Mouse (Mus musculus): Measurements from ENCODE around the gene Eef1a1.
"Not testable (repeated sequence)": the region's sequence is repeated elsewhere in the genome, so short reads cannot be mapped to it uniquely, and the experiment has no call there.

The Eef1a1 gene

DNA sequence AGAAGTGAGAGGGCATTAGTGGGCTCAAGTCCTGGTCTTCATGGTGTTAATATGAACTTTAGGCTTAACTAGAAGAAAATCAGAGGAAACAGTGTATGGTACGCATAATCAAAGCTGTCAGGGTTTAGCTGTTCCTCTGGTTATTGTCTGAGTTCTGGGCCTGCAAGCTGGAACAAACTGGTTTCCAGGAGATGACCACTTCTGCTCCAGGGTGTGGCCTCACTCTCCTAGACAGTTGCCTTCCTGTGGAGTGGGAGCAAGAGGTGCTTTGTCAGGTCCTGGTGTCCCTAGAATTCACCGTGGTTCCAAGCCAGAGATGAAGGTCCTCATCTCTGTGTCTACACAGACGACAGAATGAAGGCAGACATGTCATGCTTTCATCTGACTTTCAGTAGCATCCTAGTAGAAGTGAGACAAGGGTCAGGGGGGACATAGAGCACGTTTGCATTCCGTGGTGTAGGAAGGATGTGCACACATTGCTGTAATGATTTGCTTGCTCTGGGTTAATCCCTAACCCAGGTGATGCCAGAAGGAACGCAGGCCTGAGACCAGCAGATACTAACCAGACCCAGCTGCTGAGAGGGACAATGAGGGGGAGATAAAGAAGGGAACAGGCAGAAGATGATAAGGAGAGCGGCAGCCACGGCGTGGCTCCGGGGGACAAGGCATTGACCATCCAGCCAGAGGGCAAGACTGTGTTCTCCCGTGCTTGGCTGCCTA is 17.2 kb upstream of the Eef1a1 start:
- DNase-seq = no peak

DNA sequence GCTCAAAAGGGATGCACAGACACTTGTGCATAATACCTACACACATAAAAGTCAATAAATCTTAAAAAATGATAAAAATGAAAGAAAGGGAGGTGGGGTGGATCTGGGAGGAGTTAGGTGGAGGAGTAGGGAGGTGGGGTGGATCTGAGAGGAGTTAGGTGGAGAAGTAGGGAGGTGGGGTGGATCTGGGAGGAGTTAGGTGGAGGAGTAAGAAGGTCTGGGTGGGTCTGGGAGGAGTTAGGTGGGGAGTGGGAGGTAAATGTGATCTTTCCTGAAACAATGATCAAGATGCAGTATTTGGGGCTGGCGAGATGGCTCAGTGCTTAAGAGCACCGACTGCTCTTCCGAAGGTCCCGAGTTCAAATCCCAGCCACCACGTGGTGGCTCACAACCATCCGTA is 16.3 kb upstream of the Eef1a1 start:
- no peak for DNase-seq

DNA sequence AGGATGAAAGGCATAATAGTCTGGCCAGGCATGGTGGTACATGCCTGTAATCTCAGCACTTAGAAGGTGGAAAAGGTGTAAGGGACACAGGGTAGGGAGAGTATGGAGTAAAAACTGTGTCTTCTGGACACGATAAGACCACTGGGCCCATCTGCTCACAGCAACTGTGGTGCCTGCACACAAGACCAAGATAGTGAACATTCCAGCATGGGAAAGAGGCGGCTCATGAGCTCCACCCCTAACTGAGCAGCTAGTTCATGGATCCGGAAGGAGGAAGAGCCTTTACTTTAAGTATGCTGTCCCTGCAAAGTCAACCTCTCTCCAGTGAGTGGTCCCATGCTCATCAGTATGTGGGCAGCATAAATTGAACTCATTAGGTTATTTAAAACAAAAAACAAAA is 15.7 kb upstream of the Eef1a1 start:
- no peak for DNase-seq

DNA sequence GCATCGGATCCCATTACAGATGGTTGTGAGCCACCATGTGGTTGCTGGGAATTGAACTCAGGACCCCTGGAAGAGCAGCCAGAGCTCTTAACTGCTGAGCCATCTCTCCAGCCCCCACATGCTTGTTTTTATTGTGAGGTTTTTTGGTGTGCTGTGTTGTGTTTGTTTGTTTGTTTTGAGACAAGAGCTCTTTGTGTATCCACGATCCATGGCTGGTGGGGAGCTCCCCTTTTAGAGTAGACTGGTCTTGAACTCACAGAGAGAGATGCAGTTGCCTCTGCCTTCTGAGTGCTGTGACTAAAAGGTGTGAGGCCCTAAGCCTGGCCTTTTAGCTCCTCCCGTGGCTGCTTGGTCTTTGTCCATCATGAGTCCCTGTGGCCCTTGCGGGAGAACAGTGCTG is 15.2 kb upstream of the Eef1a1 start:
- no peak for DNase-seq

DNA sequence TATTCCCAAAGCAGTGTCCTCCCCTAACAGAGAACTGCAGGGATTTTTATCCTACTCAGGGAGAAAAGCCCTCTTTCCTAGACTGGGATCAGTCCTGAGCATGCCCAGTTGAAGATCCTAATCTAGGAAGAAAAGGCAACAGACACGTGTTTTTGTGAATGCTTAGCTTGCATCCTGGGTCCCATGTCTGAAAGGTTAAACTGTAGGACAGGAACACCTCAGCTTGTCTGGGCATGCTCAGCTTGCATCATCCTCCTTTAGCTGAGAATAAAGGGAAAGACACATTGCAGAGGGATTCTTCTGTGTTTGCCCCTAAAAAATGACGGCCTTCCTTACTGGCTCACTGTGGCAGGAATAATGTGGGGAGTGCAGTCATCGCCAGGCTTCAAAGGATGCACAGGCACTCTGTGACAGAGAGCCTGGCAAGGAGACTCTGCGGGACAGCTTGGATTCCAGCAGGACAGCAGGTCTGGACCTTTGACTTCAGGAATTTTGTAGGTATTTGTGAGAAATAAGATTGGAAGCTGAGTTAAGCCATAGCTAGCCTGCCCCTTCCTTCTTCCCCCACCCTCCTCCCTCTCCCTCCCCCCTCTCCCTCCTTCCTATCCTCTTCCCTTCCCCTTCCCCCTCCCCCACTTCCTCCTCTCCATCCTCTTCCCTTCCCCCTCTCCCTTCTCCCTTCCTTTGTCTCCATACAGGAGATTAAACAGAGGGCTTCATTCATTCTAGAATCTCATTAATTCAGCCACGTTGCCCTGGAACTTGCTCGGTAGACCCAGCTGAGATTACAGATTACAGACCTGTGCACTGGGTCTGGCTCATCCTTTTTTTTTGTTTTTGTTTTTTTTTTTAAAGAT is 14.5 kb upstream of the Eef1a1 start:
- no peak for DNase-seq

DNA sequence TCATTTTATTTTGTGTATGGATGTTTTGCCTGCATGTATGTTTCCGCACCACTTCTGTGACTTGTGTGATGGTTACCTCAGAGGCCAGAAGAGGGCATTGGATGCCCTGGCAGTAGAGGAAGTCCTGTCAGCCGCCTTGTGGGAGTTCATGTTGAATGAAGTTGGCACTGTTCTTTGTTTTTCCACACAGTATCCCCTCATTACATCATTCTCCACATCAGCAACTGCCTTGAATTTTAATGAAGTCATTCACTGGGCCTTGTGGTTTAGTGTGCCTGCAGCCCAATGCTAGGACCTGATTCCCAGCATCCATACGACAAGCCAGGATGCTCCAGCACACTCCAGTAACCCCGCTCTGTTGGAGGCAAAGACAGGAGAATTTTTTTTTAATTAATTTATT is 12.3 kb upstream of the Eef1a1 start:
- DNase-seq = no peak

DNA sequence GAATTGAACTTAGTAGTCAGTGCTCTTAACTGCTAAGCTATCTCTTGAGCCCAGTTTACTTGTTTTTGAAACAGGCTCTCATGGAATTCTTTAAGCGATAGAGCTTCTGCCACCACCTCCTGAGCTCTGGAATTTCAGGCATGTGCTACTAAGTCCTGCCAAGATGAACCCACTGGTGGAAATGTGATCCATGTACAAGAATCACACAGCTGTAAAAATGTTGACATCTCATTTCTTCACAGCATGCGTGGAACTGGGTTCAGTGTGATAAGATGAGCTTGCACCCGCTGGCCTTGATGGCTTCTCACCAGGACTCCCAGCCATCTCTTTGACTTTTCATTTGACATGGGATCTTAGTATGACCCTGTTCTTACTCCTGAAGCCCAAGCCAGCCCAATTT is 11.4 kb upstream of the Eef1a1 start:
- DNase-seq = no peak

DNA sequence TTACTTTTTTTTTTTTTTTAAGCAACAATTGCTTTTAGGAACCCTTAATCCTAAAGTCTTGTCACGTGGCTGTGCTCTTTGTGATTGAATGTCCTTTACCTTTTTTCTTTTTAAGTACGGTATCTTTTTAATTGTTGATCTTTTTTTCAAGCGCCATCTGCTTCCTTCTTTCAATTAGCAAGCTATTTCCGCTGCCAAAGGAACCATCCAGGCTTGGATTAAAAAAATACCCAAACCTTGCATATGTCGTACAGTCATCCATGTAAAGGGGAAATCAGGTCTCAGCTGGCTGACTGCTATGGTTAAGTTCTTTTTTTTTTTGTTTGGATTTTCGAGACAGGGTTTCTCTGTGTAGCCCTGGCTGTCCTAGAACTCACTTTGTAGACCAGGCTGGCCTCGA is 4.2 kb upstream of the Eef1a1 start:
- no peak for DNase-seq

DNA sequence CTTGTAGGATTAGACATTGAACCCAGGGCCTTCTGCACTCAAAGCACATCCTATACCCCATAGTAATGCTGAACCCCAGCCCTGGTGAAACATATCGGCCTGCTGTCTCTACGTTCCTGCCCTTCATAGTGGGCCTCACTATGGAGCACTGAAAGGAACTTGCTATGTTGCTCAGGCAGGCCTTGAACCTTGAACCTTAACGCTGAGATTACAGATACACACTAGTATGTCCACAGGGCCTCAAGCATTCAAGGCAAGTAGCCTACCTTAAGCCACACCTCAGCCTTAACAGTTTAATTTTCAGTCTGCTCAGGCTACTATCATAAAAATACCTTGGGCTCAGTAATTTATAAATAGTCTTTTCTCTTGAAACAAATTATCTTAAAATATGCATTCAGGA is 3.3 kb upstream of the Eef1a1 start:
- DNase-seq = no peak

DNA sequence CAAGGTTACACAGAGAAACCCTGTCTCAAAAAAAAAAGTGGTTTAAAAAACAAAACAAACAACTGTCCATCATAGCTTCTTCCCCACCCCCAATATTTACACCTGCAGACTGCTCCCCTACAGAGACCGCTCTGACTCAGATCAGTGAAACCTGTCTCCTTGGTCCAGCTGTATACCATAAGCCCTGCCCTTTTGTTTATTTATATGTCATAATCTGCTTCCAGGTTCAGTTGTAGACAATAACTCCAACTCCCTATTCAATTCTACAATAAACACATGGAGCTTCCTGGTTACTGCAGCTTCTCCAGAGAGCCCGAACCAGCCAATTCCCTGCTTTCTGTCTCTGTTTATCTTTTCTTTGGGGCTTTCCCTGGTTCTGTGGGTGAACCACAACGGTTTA is 2.2 kb upstream of the Eef1a1 start:
- DNase-seq = no peak

DNA sequence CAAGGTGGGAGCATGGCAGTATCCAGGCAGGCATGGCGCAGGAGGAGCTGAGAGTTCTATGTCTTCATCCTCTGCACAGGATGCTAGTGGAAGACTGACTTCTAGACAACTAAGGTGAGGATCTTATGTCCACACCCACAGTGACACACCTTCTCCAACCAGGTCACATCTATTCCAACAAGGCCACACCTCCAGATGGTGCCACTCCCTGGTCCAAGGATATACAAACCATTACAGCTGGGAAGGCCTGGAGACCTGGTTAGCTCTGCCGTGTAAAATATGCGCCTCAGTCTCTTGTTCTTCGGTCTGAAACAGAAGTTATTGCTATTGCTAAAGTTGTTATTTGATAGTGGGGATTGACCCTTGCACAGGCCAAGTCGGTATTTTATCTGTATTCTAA is 930 bp downstream of the Eef1a1 start:
- DNase-seq = not testable (repeated sequence)

DNA sequence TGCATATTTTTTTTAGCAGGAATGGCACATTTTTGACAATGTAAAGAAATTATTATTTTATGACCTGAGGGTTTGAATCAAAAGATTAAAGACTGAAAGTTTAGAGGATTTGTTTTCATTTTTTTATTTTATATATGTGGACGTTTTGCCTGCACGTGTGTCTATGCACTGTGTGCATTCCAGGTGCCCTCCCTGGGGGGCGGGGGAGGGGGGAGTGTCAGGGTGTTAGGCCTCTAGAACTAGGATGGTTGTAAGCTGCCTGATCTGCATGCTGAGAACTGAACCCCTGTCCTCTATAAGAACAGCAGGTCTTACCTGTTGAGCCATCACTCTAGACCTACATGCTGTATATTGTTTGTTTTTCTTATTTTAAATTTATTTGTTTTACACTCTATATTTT is 4.3 kb downstream of the Eef1a1 start:
- no peak for DNase-seq

DNA sequence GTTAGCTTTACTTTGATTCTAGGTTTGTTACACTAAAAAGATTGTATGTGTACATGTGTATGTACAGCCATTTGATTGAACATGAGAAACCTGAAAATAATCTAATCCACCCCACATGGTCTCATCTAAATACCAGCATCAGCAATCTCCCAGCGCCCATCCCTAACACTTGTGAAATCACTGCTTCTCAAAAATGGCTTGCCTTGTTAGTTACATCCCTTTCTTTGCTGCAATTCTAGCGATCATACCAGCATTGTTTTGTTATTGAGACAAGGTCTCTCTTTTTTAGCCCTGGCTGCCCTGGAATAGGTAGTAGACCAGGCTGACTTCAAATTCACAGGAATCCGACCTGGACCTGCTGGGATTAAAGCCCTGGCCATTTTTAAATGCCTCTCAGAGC is 6.6 kb downstream of the Eef1a1 start:
- DNase-seq = no peak

DNA sequence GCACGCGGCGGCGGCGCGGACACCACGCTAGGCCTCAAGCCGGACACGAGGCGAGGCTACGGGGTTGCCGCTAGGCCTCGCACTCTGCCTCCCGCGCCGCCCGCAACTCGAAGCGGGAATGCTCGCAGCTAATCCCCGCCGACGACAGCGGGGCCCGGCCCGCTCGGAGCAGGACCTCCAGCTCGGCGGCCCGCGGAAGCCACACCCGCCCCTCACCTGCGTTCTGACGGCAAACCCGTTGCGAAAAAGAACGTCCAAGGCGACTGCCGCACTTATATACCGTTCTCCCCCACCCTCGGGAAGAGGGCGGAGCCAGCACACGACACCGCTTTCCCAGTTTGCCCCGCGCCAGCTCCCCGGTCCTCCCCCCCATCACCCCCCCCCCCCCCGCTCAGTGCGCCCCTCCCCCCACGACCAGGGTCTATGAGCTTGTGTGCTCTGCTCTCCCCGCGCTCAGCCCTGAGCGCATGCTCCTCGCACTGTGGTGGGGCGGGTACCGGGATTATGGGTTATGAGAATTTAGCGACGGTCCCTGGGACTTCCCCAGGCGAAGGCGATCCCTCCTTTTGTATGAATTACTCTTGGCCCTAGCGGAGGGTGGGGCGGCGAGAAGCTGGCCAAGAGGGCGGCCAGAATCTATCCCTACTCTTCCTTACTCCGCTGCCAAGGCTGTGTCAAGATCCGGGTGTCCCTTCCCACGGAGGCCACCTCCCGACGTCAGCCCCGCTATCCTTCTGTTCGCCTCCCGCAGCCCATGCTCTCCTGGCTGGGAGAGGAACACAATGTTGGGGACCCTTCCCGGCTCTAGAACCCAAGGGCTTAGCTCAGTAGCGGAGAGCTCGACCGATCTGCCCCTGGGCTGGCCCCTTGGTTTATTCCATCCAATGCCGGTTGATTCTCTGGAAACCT is 7.3 kb downstream of the Eef1a1 start:
- DNase-seq = peak; percentile 88

DNA sequence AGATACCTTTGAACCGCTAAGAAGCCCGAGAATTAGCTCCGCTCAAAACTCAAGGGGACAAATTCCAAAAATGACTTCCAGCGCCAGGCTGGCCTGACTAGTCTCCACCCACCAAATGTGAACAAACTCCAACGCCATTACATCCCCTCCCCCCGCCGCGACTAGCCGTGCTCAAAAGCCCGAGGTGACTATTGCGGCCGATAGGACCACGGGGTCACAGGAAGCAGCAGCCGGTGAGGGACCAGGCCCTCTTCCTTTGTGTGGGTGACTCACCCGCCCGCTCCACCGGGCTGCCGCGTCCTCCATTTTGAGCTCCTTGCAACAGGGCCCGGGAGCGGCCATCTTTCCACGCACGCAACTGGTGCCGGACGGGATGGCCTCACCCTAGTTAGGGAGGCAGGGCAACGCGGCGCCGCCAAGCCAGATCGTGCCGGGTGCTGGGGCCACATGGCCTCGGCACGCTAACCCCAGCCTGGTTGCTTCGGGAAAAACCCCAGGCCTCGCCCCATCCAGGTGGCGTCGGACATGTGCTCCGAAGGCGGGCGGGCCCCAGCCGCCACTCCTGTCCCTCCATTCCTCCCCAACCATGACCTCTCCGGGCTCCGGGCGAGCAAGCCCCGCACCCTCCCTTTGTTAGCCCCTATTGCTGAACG is 8.1 kb downstream of the Eef1a1 start:
- peak; percentile 72 for DNase-seq

DNA sequence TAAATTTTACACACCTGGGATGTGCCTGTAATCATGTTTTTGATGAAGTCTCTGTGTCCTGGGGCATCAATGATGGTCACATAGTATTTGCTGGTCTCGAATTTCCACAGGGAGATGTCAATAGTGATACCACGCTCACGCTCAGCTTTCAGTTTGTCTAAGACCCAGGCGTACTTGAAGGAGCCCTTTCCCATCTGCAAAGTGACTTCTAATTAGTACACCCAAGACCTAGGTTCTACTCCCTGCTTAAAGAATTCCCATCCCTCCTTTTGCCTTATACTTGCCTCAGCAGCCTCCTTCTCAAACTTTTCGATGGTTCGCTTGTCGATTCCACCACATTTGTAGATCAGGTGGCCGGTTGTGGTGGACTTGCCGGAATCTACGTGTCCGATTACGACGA is 8.7 kb downstream of the Eef1a1 start:
- DNase-seq = not testable (repeated sequence)

DNA sequence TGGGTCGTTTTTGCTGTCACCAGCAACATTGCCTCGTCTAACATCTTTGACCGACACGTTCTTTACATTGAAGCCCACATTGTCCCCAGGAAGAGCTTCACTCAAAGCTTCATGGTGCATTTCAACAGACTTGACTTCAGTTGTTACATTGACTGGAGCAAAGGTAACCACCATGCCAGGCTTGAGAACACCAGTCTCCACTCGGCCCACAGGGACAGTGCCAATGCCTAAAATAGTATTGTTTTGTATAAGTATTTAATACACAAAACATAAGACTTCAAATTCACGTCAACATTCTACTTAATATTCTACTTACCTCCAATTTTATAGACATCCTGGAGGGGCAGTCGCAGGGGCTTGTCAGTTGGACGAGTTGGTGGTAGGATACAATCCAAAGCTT is 9.6 kb downstream of the Eef1a1 start:
- DNase-seq = not testable (repeated sequence)

DNA sequence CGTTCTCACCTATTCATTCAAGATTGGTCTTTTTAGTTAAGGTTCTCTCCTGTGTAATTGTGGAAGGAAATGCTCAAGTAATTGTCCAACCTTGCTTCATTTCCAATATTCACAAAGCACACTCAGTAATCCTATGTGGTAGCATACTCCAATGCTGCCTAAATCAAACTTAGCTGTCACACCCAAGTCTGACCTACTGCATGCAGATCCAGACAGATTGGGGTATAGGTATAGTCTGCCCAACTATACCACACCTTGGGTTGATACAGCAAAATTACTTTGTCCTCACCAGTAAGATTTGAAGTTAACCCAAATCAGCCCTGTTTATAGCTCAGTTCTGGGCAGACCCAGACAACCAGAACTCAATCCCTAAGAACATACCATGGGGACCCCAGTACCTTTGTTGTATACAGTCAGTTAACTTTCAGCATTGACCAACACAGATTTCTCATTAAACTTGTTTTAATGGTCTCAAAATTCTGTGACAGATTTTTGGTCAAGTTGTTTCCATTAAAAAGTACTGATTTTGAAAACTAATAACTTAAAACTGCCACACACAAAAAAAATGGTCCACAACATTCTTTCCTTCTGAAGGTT is 10.8 kb downstream of the Eef1a1 start:
- not testable (repeated sequence) for DNase-seq

DNA sequence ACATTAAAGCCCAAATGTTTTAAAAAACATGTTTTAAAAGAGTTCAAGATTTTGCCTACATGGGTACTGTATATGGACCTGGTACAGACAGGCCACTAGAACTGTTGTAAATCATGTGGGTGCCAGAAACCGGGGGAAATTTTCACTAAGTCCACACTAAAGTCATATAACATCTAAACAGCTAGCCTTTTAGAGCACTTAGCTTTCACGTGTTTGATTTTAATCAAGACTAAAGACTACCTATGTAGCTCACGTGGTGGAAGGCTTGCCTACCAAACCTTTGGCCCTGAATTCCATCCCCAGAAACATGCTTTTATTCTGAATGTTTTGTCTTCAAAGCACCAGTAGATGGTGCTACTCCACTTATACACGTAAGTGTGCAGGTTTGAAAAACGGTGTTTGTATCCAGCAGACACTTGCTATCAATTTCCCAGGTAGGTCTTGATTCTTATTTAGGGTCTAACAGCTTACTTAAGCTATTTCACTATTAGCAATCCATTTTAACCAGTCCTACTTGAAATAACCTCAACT is 11.9 kb downstream of the Eef1a1 start:
- no peak for DNase-seq

DNA sequence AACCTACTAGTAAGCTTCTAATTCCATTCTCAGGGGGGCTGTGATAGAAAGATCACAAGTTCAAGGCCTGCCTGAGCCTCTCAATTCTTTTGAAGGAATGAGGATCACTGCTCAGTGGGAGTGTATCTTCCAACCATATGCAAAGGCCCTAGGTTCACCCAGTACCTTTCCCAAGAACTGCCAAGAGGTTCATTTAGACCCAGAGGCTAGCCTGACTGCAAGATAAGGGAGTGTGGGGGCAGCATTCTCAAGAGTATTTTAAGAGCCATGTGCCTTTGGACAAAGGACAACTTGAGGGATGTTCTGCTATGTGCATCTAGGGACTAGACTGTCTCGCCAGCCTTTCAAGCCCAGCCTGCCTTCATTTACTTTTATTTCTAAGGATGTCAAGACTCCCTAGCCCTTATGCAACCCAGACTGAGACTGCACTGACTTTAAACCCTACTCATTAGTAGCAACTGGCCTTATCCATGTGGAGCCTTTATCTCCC is 12.4 kb downstream of the Eef1a1 start:
- no peak for DNase-seq

DNA sequence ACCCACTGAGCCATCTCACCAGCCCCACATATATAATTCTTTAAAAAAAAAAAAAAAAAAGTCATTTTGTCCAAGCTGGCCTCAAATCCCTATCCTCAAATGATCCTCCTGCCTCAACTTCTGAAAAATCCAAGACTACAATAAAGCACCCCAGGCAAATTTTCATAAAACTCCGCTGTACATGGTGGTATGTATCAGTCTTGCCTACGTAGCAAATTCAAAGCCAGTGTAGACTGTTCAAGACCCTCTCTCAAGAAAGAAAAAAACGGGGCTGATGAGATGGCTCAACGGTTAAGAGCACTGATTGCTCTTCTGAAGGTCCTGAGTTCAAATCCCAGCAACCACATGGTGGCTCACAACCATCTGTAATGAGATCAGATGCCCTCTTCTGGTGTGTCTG is 13.1 kb downstream of the Eef1a1 start:
- DNase-seq = no peak

DNA sequence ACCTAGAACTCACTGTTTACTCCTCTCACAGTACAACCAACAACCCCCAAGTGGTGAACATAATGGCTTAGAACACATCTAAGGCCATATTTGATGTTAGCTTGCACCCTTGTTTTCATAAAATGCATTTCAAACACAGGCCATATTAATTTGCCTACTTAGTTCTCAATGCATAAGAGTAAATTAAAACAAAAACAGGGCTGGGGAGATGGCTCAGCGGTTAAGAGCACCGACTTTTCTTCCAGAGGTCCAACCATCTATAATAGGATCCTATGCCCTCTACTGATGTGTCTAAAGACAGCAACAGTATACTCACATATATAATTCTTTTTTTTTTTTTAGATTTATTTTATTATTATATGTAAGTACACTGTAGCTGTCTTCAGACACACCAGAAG is 13.6 kb downstream of the Eef1a1 start:
- DNase-seq = no peak

Data from right cerebral cortex, postnatal 4 days (tissue).